Mouse (Mus musculus) kidney, postnatal 14 days (tissue): Measurements from ENCODE around the gene Cdcp1.

Experiments used
- DNase-seq: peaks from one replicate; pipeline ENCODE4 v3.0.0; 2022; ENCODE audit warnings: mixed read lengths

The Cdcp1 gene

GRCm38 (mm10) chr9:123215621-123216440 lies at the start of gene Cdcp1:
Gene Cdcp1 (minus strand): TSS chr9:123216038.
- peak; percentile 78 for DNase-seq

- peak; percentile 93 for DNase-seq
Measured at GRCm38 (mm10) chr9:123260611-123261021, 44.8 kb upstream of the Cdcp1 start, which contains the start of gene Tmem158. Gene Tmem158 (minus strand): TSS chr9:123260764.

GRCm38 (mm10) chr9:123259896-123260610 lies 44.2 kb upstream of the Cdcp1 start:
- no peak for DNase-seq

- DNase-seq = peak; percentile 89
Measured at GRCm38 (mm10) chr9:123259461-123259895, 43.6 kb upstream of the Cdcp1 start.

- DNase-seq = no peak
Measured at GRCm38 (mm10) chr9:123258796-123259195, 43.0 kb upstream of the Cdcp1 start.

GRCm38 (mm10) chr9:123255736-123256135 lies 39.9 kb upstream of the Cdcp1 start:
- no peak for DNase-seq

- DNase-seq = no peak
Measured at GRCm38 (mm10) chr9:123247992-123248391, 32.2 kb upstream of the Cdcp1 start.

- no peak for DNase-seq
Measured at GRCm38 (mm10) chr9:123245146-123245545, 29.3 kb upstream of the Cdcp1 start.

- DNase-seq = no peak
Measured at GRCm38 (mm10) chr9:123243988-123244387, 28.1 kb upstream of the Cdcp1 start.

- DNase-seq = no peak
Measured at GRCm38 (mm10) chr9:123241191-123241590, 25.4 kb upstream of the Cdcp1 start.

GRCm38 (mm10) chr9:123240751-123241150 lies 24.9 kb upstream of the Cdcp1 start:
- no peak for DNase-seq

- no peak for DNase-seq
Measured at GRCm38 (mm10) chr9:123240271-123240670, 24.4 kb upstream of the Cdcp1 start.

GRCm38 (mm10) chr9:123239651-123240050 lies 23.8 kb upstream of the Cdcp1 start:
- no peak for DNase-seq

- DNase-seq = peak; percentile 29
Measured at GRCm38 (mm10) chr9:123238256-123239045, 22.6 kb upstream of the Cdcp1 start.

- peak; percentile 81 for DNase-seq
Measured at GRCm38 (mm10) chr9:123237739-123238138, 21.9 kb upstream of the Cdcp1 start.

- DNase-seq = no peak
Measured at GRCm38 (mm10) chr9:123235621-123236020, 19.8 kb upstream of the Cdcp1 start.

- DNase-seq = no peak
Measured at GRCm38 (mm10) chr9:123229826-123230225, 14.0 kb upstream of the Cdcp1 start.

GRCm38 (mm10) chr9:123228671-123229070 lies 12.8 kb upstream of the Cdcp1 start:
- DNase-seq = no peak

GRCm38 (mm10) chr9:123227106-123227750 lies 11.4 kb upstream of the Cdcp1 start:
- no peak for DNase-seq

- no peak for DNase-seq
Measured at GRCm38 (mm10) chr9:123224863-123225431, 9.1 kb upstream of the Cdcp1 start.

GRCm38 (mm10) chr9:123219826-123220225 lies 4.0 kb upstream of the Cdcp1 start:
- peak; percentile 14 for DNase-seq

- no peak for DNase-seq
Measured at GRCm38 (mm10) chr9:123213371-123213770, 2.5 kb downstream of the Cdcp1 start.
